ENCODE assay signal across 22 mouse cellular contexts in genomic region chr8:41988216-41988615, GRCm38 (mm10).
A peak's percentile ranks its signal among the peaks of the same experiment; 100 is the strongest.
DNase-seq lines count a peak whose midpoint lies in the region; ATAC-seq and TF ChIP-seq lines count a peak whose summit lies in the region.
"Had no signal": no experiment of that assay in that cellular context is flagged by ENCODE, and none has a peak within 500 bp of the region (broad histone marks: within the 10 kb centered on the region; RNA-seq: fewer than 3 reads in every experiment).

No protein-coding gene starts in this region.

- no peak overlapping the region for H3K4me2 ChIP-seq in kidney, postnatal 0 days (ENCODE audit: low read length)
- peak overlapping the region; percentile 5; the same call in 1 of the 2 replicates for H3K4me2 ChIP-seq in limb, embryonic 12.5 days
- H3K4me2 ChIP-seq in liver, embryonic 12.5 days: no peak overlapping the region
- H3K4me2 ChIP-seq: hindbrain, embryonic 14.5 days had no signal

- H3K36me3 ChIP-seq in kidney, postnatal 0 days (ENCODE audit: insufficient read depth, low read length): no peaks in the 10 kb centered on the region
- H3K36me3 ChIP-seq in limb, embryonic 12.5 days: no peaks in the 10 kb centered on the region
- no peaks in the 10 kb centered on the region for H3K36me3 ChIP-seq in liver, embryonic 12.5 days
- H3K36me3 ChIP-seq: embryonic facial prominence, embryonic 10.5 days; forebrain, embryonic 10.5 days; G1E had no signal

- H3K9ac ChIP-seq in kidney, postnatal 0 days (ENCODE audit: low read depth, low read length): no peak overlapping the region
- no peak overlapping the region for H3K9ac ChIP-seq in limb, embryonic 12.5 days (replicated peaks)
- no peak overlapping the region for H3K9ac ChIP-seq in liver, embryonic 12.5 days
- H3K9ac ChIP-seq: hindbrain, embryonic 14.5 days had no signal

- no peak overlapping the region for H3K27ac ChIP-seq in kidney, postnatal 0 days
- H3K27ac ChIP-seq in embryonic fibroblast, embryonic 13.5 days (ENCODE audit: insufficient read depth, low read length): peak overlapping the region; percentile 3; the same call in 1 of the 2 replicates
- peak overlapping the region; percentile 62; the same call in 1 of the 2 replicates for H3K27ac ChIP-seq in limb, embryonic 12.5 days
- no peak overlapping the region for H3K27ac ChIP-seq in liver, embryonic 12.5 days
- H3K27ac ChIP-seq: embryonic facial prominence, embryonic 10.5 days; forebrain, embryonic 10.5 days; hindbrain, embryonic 14.5 days had no signal

- TF ChIP-seq CTCF in kidney, postnatal 0 days (IDR thresholded peaks at IDR 0.05; ENCODE audit: low read depth): no peak
- no peak for TF ChIP-seq CTCF in embryonic fibroblast, embryonic 13.5 days (IDR thresholded peaks at IDR 0.05; ENCODE audit: borderline replicate concordance, insufficient read depth, low read length)

- H3K27me3 ChIP-seq in kidney, postnatal 0 days (ENCODE audit: insufficient read depth, low read length): no peaks in the 10 kb centered on the region
- no peaks in the 10 kb centered on the region for H3K27me3 ChIP-seq in limb, embryonic 12.5 days
- no peaks in the 10 kb centered on the region for H3K27me3 ChIP-seq in liver, embryonic 12.5 days (replicated peaks)

- no peaks in the 10 kb centered on the region for H3K9me3 ChIP-seq in kidney, postnatal 0 days (replicated peaks; ENCODE audit: low read length)
- no peaks in the 10 kb centered on the region for H3K9me3 ChIP-seq in limb, embryonic 12.5 days
- no peaks in the 10 kb centered on the region for H3K9me3 ChIP-seq in liver, embryonic 12.5 days (replicated peaks)
- H3K9me3 ChIP-seq: embryonic facial prominence, embryonic 10.5 days; forebrain, embryonic 10.5 days; G1E had no signal

- no peak for ATAC-seq in kidney, postnatal 0 days (replicated peaks; ENCODE audit: low FRiP score, low read depth)
- ATAC-seq in limb, embryonic 12.5 days (ENCODE audit: insufficient number of reproducible peaks, insufficient read depth, low FRiP score, low TSS enrichment, low read depth): no peak
- no peak for ATAC-seq in liver, embryonic 12.5 days
- ATAC-seq: CD4-positive, CD25-positive, alpha-beta regulatory T cell, adult 4 months; forebrain, embryonic 14.5 days had no signal

- intact Hi-C loops in heart, postnatal 25 days (cut with DNase I): no loop called here

- H3K4me1 ChIP-seq in kidney, postnatal 0 days (replicated peaks; ENCODE audit: insufficient read depth, low read length): no peaks in the 10 kb centered on the region
- no peaks in the 10 kb centered on the region for H3K4me1 ChIP-seq in embryonic fibroblast, embryonic 13.5 days (ENCODE audit: control insufficient read depth, insufficient read depth, low read length)
- H3K4me1 ChIP-seq in limb, embryonic 12.5 days (replicated peaks): peaks cover 26% of the 10 kb centered on the region
- no peaks in the 10 kb centered on the region for H3K4me1 ChIP-seq in liver, embryonic 12.5 days

- no peak for TF ChIP-seq POLR2A in embryonic fibroblast, embryonic 13.5 days (IDR thresholded peaks at IDR 0.05; ENCODE audit: low read depth, low read length)

- 15% methylated on average over 5 of the region's 5 CpGs for WGBS in kidney, postnatal 0 days
- WGBS in limb, embryonic 12.5 days: 10% methylated on average over 5 of the region's 5 CpGs
- 64% methylated on average over 5 of the region's 5 CpGs for WGBS in liver, embryonic 12.5 days (ENCODE audit: insufficient replicate concordance)

- DNase-seq in embryo, embryonic 11 days: peak; percentile 20
- no peak for DNase-seq in embryo, embryonic 10 days (ENCODE audit: low spot score)
- peak; percentile 65 for DNase-seq in kidney, postnatal 0 days (ENCODE audit: low spot score)
- no peak for DNase-seq in kidney, adult 8-10 months
- no peak for DNase-seq in heart, postnatal 25 days (ENCODE audit: low spot score)
- DNase-seq: adrenal gland, postnatal 10 days; B cell, adult 2 months; cerebellum, adult 11-12 months; cerebellum, postnatal 25 days; gastrocnemius, postnatal 36 days; heart, adult 11 months; heart, postnatal 10 days had no signal

- H3K4me3 ChIP-seq in kidney, postnatal 0 days (replicated peaks; ENCODE audit: low read depth, low read length): no peak overlapping the region
- H3K4me3 ChIP-seq in embryonic fibroblast, embryonic 13.5 days (ENCODE audit: insufficient read depth, low read length): no peak overlapping the region
- H3K4me3 ChIP-seq in limb, embryonic 12.5 days (replicated peaks): no peak overlapping the region
- H3K4me3 ChIP-seq in liver, embryonic 12.5 days: no peak overlapping the region
- H3K4me3 ChIP-seq: embryonic facial prominence, embryonic 10.5 days; erythroblast, embryonic 14.5 days; forebrain, embryonic 10.5 days had no signal

Comparison
In these comparisons a context has a peak if more than half of its experiments do, and no peak if none do; other contexts are left out.
1. DNase-seq: peak in embryo, embryonic 11 days (single experiment) and kidney, postnatal 0 days (single experiment); none in embryo, embryonic 10 days (single experiment), kidney, adult 8-10 months (0 of 2) and heart, postnatal 25 days (single experiment).
2. H3K27ac ChIP-seq: peak in embryonic fibroblast, embryonic 13.5 days (single experiment) and limb, embryonic 12.5 days (single experiment); none in kidney, postnatal 0 days (single experiment) and liver, embryonic 12.5 days (single experiment).